Mouse (Mus musculus) C2C12 (cell line): Measurements from ENCODE around the gene Vps13a. TPM values are rescaled to one million over a fixed set of nuclear protein-coding genes. Genes with fewer than 3 reads are reported as not detected.
"Not testable (repeated sequence)": the region's sequence is repeated elsewhere in the genome, so short reads cannot be mapped to it uniquely, and the experiment has no call there.

Experiments
- H3K27me3 ChIP-seq: one replicate; pipeline ENCODE4 v1.6.1; 2011; ENCODE audit not compliant: control insufficient read depth, insufficient read depth, insufficient read length
- H3K36me3 ChIP-seq: one replicate; pipeline ENCODE4 v1.6.1; 2011; ENCODE audit not compliant: control insufficient read depth, insufficient read depth
- H3K4me3 ChIP-seq: one replicate; pipeline ENCODE4 v1.5.1; 2011; ENCODE audit warnings: mild to moderate bottlenecking, control low read depth; ENCODE audit not compliant: poor library complexity, insufficient read depth, severe bottlenecking
- H3K79me2 ChIP-seq: one replicate; pipeline ENCODE4 v1.6.1; 2011; ENCODE audit not compliant: control insufficient read depth, insufficient read depth
- H3K79me3 ChIP-seq: one replicate; pipeline ENCODE4 v1.6.1; 2011; ENCODE audit warnings: low read depth, control low read depth
- H3ac ChIP-seq: one replicate; pipeline ENCODE3; 2011; ENCODE audit warnings: low read depth; ENCODE audit not compliant: control insufficient read depth, insufficient read length
- CEBPB ChIP-seq: IDR thresholded peaks from one replicate; pipeline ENCODE4 v1.6.1; 2011; ENCODE audit warnings: low read depth, mild to moderate bottlenecking, control low read depth, moderate library complexity
- CTCF ChIP-seq: IDR thresholded peaks from one replicate; pipeline ENCODE4 v1.5.1; 2011; ENCODE audit not compliant: control insufficient read depth, insufficient read depth, insufficient read length
- FOSL1 ChIP-seq: IDR thresholded peaks from one replicate; pipeline ENCODE4 v1.8.0; 2011; ENCODE audit warnings: mild to moderate bottlenecking, low read length; ENCODE audit not compliant: poor library complexity, insufficient read depth, severe bottlenecking
- MAX ChIP-seq: IDR thresholded peaks from one replicate; pipeline ENCODE4 v1.6.1; 2011; ENCODE audit warnings: mild to moderate bottlenecking, control low read depth
- MYOD1 ChIP-seq: IDR thresholded peaks from one replicate; pipeline ENCODE4 v1.6.1; 2011; ENCODE audit warnings: low read depth; ENCODE audit not compliant: control insufficient read depth, insufficient read length
- MYOG ChIP-seq: IDR thresholded peaks from one replicate; pipeline ENCODE4 v1.6.1; 2011; ENCODE audit not compliant: control insufficient read depth, insufficient read length; ENCODE audit errors: extremely low read depth
- USF1 ChIP-seq: IDR thresholded peaks from one replicate; pipeline ENCODE4 v1.6.1; 2011; ENCODE audit warnings: low read depth, mild to moderate bottlenecking, control low read depth, moderate library complexity
- polyA plus RNA-seq: library from polyadenylated mRNA; unstranded; fragments of >200 nt; fragmentation: generic; extraction: Trizol; gene quantifications from one replicate; pipeline ENCODE4 v1.2.1, GENCODE M21; 2012; ENCODE audit warnings: missing spikeins

Gene Vps13a
- polyA plus RNA-seq, 1 experiment, result 3.0 TPM

- Histone ChIP-seq H3K36me3 (no peaks in the 10 kb centered on the region), H3K79me2 (peaks cover 70% of the 10 kb centered on the region)
Observed at GRCm38 (mm10) chr19:16778578-16778977, 2.2 kb downstream of the Vps13a start.

DNA sequence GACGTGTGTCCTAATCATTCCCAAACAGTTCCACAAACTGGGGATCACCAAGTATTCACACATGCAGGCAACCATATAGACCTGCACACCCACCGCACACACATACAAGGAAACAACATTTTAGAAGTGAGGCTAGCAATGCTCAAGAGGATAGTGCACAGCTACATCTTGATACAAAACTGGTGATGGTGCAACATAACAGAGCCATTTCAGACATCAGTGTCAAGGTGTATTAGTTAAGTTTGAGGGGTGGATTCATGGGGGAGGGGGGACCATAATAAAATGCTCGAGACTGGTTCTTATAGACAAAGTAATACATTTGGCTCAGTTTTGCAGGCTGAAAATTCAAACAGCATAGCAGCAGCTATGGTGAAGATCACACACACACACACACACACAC is 2.8 kb downstream of the Vps13a start:
- Histone ChIP-seq H3ac (no peak overlapping the region), H3K79me2 (peaks cover 76% of the 10 kb centered on the region), H3K4me3 (no peak overlapping the region), H3K36me3 (no peaks in the 10 kb centered on the region), H3K27me3 (no peaks in the 10 kb centered on the region), H3K79me3 (peaks cover 28% of the 10 kb centered on the region)
- no peak for TF ChIP-seq CTCF
- TF ChIP-seq MYOD1, result no peak
- TF ChIP-seq MAX, result no peak
- no peak for TF ChIP-seq USF1
- TF ChIP-seq MYOG, result no peak
- TF ChIP-seq FOSL1, result no peak
- no peak for TF ChIP-seq CEBPB

More at GRCm38 (mm10) chr19:16778578-16778977, 2.2 kb downstream of the Vps13a start:
- TF ChIP-seq MYOD1 (no peak), FOSL1 (no peak), USF1 (no peak), MYOG (no peak), MAX (no peak), CEBPB (no peak), CTCF (no peak)
- Histone ChIP-seq H3K79me3 (peaks cover 25% of the 10 kb centered on the region), H3ac (no peak overlapping the region), H3K4me3 (no peak overlapping the region), H3K27me3 (no peaks in the 10 kb centered on the region)

DNA sequence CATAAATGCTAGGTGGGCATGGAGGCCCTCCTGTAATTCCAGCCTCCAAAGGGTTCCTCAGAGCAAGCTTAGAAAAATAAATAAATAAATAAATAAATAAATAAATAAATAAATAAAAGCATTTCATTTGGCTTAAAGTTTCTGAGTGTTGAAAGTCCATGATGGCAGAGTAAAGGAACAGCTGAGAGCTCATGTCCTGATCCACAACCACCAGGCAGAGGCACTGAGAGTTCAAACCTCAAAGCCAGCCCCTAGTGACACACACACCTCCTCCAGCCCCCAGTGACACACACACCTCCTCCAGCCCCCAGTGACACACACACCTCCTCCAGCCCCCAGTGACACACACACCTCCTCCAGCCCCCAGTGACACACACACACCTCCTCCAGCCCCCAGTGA is 3.3 kb downstream of the Vps13a start:
- not testable (repeated sequence) for H3K36me3 ChIP-seq, H3K4me3 ChIP-seq, H3ac ChIP-seq, H3K27me3 ChIP-seq
- H3K79me2 ChIP-seq, result peaks cover 82% of the 10 kb centered on the region
- H3K79me3 ChIP-seq, result peaks cover 28% of the 10 kb centered on the region

GRCm38 (mm10) chr19:16773237-16774016 is 7.3 kb downstream of the Vps13a start:
- peaks cover 46% of the 10 kb centered on the region for H3K79me3 ChIP-seq
- H3ac ChIP-seq, result no peak overlapping the region
- no peak overlapping the region for H3K4me3 ChIP-seq
- no peaks in the 10 kb centered on the region for H3K27me3 ChIP-seq
- peaks cover 95% of the 10 kb centered on the region for H3K79me2 ChIP-seq
- TF ChIP-seq USF1 (no peak), CTCF (no peak), MYOG (no peak), MAX (no peak), CEBPB (no peak), MYOD1 (no peak), FOSL1 (no peak)
- no peaks in the 10 kb centered on the region for H3K36me3 ChIP-seq

GRCm38 (mm10) chr19:16767407-16767806 is 13.3 kb downstream of the Vps13a start:
- H3K4me3 ChIP-seq, result no peak overlapping the region
- peaks cover 53% of the 10 kb centered on the region for H3K79me2 ChIP-seq
- no peaks in the 10 kb centered on the region for H3K36me3 ChIP-seq
- H3K27me3 ChIP-seq, result no peaks in the 10 kb centered on the region
- TF ChIP-seq MYOD1 (no peak), USF1 (no peak), CEBPB (no peak), FOSL1 (no peak), CTCF (no peak), MAX (no peak), MYOG (no peak)
- H3K79me3 ChIP-seq, result peaks cover 29% of the 10 kb centered on the region
- no peak overlapping the region for H3ac ChIP-seq

DNA sequence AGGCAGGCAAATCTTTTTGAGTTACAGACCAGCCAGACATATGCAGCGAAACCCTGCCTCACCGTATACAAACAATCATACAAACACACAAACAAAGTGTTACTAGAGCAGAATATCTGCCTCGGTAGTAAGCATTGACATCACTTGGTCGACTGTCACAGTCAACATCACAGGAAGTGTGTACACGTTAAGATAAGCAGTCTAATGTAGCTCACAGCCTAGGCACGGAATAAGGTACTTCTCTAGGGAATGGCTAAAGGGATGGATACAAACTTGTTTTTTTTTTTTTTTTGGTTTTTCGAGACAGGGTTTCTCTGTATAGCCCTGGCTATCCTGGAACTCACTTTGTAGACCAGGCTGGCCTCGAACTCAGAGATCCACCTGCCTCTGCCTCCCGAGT is 23.3 kb downstream of the Vps13a start:
- peaks cover 20% of the 10 kb centered on the region for H3K36me3 ChIP-seq
- H3K27me3 ChIP-seq, H3K79me2 ChIP-seq, H3ac ChIP-seq, H3K79me3 ChIP-seq, H3K4me3 ChIP-seq: not testable (repeated sequence)
